Mouse (Mus musculus): ENCODE measurements around the gene Trpt1. TPM values are rescaled to one million over a fixed set of nuclear protein-coding genes. Genes with fewer than 3 reads are reported as not detected.

The Trpt1 gene
- polyA plus RNA-seq (2017; shearing (Covaris generic)), result 10 to 100 TPM in 1 of 2 experiments, 1 to 10 TPM in 1; 8.1 to 10.9 TPM

DNA sequence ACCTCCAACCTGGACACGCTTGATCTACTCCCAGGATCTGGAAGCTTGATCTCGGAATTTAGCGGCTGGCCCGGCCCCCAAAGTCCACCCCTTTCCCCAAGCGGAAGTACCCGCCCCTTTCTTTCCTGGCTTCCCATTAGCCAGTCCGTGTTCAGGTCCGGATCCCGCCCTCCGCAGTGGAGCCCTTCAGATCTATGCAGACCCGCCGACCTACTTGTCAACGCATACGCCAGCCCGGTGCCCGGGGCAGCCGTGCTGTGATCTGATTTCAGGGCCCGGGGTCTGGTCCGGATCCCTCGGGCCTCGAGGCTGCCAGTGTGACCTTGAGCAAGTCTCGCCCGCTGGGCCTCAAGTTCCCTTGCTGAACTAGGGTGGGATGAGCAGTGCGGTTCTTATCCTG, at the start of gene Trpt1, which contains the start of gene Nudt22:
Gene Trpt1, plus strand, starts transcription at position 126 of the 400 bp plus-strand sequence.
Gene Nudt22, minus strand, starts transcription at position 112 of the 400 bp plus-strand sequence.
- ATAC-seq, result peak; percentile 47

DNA sequence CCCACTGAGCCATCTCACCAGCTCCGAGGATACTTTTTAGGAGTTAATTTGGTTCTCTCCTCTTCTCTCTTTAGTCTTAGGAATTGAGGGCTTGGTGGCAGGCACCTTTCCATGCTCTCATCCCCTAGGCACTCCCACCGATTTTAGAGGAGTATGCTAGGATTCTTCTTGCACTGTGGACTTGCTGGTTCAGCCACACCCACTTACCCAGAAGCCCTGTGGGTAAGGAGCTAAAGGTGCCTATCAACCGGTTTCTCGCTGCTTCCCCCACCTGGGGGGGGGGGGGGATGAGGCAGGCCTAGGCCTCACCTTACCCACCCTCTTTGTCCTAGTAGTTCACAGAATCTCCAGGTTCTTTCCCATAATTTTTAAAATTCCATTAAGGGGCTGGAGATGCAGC, 48.2 kb upstream of the Trpt1 start:
- no peak for ATAC-seq

DNA sequence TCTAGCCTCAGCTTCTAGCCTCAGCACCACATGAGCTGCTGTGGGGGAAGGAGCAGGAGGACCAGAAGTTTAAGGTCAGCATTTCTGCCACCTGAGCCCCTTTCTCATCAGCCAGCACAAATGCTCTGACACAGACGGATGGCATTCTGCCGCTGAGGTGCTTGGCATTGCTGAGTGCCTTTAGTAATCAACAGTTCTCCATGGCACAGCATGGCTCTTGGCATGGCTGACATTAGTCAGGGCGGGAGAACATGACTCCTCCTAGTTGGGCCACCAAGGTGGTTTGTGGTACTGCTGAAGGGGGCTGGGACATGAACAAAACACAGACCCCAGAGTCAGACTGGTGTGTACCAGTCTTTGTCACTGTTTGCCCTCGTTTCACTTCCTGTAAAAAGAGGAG, 47.7 kb upstream of the Trpt1 start:
- no peak for ATAC-seq

DNA sequence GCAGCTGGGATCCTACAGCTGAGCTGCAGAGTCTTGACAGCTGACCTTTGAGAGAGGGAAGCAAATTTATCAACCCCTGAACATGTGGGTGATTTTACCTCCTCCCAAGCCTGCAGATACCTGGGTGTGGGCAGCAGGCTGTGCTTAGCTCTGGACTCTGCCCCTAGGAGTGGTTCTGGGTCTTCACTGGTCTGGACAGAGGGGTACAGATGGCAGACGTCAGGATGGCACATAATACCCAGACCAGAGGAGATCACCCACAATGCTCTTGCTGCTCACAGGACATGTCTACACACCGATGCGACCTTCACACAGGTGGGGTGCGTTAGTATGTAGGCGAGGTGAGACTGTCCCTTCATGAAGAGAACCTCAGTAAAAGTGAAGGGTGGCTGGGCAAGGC, 46.4 kb upstream of the Trpt1 start:
- ATAC-seq, result no peak

DNA sequence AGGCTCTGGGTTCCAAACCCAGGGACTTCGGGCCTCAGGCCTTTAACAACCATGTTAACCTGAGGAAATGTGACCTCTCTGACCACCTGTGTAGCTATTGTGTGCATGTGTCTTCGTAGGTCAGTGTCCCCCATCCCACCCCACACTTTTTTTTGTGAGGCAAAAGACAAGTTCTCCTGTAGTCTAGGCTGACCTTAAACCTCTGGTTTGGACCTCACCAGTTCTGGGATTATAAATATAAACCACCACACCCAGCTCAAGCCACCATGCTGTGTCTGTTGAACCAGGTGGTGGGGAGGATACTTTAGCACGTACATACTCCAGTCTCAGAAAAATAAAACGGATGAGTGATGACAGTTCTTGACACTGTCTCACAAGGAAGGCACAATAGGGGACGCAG, 46.0 kb upstream of the Trpt1 start:
- ATAC-seq, result no peak

DNA sequence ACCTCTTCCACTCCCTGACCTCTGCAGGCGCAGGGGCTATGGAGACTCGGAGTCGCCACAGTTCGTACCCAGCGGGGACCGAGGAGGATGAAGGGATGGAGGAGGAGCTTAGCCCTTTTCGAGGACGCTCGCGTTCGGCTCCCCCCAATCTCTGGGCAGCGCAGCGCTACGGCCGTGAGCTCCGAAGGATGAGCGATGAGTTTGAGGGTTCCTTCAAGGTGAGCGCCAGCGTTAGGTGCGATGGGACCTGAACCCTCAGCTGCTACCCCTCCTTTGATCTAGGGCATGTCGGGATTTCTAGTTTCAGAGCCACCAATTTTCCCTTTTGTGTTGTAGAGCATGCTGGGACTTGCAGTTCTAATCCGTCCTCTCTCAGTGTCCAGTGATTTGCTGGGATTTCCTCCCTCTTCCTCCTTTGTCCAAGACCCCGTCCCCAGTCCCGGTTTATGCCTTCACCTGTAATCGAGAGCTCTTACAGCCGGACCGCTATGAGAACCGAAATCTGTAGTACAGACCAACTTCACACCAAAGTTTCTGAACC, 45.2 kb upstream of the Trpt1 start:
- ATAC-seq, result peak; percentile 32

DNA sequence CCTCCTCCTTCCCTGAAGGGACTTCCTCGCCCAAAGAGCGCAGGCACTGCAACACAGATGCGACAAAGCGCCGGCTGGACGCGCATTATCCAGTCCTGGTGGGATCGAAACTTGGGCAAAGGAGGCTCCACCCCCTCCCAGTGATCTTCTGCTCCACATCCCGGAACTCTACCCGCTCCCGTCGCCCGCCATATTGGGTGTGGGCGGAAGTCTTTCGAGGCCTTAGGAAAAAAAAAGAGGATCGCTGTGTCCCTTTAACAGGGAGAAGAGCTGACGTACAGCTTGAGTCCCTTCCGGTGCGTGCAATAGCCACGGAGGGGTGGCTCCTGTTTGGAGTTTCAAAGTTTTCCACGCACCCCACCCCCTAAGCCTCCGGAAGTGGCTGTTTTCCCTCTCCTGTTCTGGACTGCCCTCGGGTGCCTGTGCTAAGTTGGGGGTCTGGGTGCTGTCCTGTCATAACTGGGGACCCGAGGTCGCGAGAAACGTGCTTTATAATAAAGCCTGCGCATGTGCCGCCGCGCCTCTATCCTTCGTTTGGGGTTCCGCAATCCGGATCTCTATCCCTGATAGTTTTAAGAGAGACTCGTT, 44.5 kb upstream of the Trpt1 start:
- peak; percentile 64 for ATAC-seq

DNA sequence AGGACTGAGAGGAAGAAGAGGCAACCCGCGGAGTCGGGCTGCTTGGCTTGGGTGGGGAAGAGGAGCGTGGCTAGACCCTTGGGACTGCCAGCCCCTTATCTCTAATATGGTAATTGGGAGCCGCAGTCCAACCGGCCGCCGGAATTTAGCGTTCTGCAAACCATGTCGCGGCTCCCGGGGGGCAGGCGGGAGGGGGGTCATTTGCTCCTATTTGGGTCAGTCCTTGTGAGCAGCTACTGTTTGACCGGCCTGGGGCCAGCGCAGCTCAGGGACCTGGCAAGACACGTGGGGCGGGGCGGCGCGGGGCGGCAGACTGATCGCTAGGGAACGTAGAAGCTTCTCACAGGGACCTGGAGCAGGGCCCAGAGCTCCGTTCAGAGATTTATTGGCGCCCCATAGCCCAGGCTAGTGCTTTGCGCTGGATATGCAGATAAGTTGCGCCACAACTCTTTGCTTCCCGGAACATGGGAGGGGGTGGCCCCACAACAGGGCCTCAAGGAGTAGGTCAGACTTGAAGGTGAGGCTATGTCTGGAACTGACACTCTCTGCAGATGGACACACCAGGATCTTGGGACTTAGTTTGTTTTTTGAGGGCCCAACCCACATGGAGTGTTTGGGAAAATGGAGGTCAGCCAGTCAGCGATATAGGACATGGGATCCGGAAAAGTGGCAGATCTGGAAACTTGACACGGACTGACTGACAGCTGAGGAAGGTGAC, 43.8 kb upstream of the Trpt1 start:
- ATAC-seq, result peak; percentile 29

DNA sequence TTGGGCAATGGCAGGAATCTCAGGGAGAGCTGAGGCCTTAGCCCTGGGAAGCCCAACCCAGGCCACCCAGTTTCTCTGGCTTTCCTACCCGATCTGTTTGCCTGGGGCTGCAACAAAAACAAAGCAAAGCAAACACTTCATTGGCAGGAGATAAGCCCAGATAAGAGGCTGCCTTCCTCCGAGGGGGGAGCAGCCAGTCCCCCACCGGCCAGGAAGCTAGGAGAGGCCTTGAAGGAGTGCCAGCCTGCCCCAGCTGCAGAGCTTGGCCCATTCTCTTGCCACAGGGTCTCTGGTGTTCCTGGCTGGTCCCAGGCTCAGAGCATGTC, 43.3 kb upstream of the Trpt1 start:
- no peak for ATAC-seq

DNA sequence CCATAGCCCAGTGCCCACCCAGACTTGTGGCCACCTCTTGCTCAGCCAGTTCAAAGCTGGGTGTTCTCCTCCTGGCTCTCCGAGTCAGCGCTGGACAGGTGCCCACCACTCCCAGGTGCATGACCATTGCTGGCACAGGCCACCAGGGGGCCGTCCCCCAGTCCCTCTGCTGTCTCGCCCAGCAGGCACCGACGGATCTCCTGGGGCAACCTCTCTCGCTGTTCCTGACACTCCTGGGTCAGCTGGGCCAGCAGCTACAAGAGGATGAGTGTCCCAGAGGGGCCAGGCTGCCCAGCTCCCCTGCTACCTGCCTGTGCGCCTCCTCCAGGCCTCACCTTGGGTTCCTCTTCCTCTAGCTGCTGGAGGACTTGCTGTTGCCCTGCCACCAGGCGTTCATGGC, 41.9 kb upstream of the Trpt1 start:
- ATAC-seq, result no peak

DNA sequence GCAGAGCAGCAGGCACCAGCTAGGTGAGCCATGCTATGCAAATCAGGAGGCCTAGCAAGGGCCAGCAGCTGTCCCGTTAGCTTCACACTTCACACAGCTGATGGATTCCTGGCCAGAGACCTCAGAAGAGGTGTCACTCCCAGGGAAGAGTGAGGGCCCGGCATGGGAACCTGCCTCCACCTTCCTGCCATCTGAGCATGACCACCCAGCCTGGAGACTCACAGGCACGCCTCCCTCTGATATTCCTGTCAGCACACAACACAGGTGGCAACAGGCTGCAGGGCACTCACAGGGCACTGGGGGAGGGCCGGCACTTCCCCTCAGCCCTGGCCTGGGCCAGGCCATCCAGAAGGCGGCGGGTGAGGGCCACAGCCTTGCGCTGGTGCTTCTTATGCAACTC, 40.5 kb upstream of the Trpt1 start:
- ATAC-seq, result no peak

DNA sequence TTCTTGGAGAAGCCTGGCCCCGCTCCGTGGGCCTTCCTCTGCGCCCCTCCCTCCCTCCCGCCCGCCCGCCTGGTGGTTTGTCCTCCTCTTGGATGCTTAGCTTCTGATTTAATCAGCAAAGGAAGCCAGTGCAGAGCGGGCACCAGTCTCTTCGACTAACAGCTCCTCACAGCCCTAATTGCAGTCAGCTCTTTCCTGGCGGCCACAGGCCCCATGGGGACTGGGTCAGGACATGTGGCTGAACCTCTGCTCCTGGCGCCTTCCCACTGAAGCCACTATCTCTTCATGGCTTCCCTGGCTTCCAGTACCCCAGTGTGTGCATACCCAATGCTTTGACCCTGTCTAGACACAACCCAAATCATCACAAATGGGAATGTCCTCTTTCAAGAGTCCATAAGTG, 39.5 kb upstream of the Trpt1 start:
- ATAC-seq, result no peak

DNA sequence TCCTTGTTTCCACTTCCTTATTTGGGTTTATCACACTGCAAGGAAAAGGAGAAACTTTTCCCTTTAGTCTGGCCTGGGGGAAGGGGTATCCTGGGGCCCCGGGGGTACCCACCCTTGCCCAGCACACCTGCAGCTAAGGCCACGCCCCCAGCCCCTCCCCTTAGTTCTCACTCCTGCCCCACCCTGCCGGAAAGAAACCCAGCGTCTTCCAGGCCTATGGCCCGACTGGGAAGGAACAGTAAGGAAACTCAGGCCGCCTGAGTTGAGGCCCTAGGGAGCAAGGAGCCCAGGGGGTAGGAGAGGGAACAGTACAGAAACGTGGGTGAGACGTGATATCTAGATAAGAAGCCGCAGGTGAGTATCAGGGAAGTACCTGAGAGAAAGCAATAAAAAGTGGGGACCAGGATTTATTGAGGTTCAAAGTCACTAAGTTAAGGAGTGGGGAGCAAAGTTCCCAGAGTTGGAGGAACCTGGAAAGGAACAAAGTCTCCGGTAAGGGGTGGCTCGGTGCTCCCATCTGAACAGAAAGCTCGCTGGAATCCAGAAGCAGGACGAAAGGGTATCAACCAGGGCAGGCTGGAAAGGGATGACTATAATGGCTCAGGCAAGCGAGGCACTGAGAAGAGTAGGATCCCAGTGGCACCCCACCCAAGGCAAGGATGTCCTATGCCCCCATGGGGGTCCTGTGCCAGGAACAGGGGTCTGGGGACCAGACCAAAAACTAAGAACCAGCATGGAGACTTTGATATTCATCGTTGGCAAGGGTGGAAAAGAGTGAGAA, 27.2 kb upstream of the Trpt1 start:
- ATAC-seq, result no peak

DNA sequence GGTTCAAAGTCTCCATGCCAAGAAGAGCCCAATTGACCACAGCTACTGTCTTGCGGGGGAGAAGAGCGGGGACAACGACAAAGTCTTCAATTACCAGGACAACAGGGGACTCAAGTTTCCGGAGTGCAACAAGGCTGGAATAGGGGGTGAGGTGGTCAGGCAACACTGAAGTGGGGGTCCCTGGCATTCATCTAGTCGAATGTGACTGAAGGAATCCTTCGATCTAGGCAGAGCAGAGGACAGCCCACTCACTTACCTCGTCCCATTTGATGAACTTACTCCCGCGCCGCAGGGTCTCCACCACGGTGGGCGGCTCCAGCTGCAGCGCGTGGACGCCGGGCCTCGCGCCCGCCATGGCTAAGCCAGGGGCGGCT, 26.7 kb upstream of the Trpt1 start:
- no peak for ATAC-seq

DNA sequence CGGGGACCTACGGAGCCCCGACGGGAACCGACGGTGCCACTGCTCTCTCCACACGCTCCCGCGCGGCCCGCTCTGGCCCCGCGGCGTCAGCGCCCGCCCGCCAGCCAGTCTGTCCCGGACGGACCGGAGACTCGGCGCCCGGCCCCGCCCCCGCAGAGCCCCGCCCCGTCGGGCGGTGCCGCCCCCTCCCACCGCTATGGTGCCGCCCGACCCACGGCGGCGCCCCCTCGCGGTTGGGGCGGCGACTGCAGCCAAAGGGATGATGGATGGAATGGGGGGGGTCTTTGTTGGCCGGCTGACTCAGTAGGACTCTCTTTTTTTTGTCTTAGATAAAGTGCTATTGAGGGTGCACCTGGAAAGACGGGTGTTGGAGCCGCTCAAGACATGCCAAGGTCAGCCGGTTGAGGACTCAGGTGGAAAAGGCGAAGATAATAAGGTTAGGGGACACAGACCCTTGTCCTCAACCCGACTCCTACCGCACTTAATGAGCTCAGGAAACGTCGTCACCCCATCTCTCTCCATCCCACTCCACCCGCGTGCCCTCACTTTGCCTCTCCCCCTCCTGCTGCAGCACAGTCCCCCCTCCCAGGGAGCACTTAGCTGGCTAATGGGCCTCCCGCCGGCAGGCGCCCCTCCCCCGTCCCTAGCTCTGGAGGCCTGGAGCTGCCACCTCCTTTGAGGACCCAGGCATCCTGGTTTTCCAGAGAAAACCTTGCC, 26.1 kb upstream of the Trpt1 start:
- ATAC-seq, result peak; percentile 61

DNA sequence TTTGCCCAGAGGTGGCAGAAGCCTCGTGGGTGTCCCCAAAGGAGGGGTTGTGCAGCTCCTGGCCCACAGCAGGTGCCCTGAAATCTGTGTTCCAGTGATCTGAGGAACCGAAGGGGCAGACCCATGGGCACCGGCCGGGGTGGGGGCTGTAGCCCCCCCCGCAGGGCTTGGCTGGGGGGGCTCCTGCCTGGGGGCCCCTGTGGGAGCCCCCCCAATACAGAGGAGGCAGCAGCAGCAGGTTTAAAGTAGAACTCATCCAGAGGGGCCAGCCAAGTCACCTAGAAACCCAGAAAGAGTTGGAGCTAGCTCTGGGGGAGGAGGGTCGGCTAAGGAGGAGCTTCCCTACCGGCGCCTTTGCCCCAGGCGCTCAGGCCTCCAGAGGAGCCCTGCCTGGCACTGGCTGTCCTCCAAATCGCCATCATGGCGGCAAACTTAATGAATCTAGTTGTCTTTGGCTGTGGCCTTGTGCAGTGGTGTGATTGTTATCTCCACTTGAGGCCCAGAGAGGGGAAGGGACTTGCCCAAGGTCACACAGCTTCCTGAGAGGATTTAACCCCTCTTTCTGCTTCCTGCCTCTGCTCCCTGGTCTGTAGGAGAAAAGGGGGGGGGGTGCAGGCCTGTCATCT, 25.4 kb upstream of the Trpt1 start:
- ATAC-seq, result no peak

DNA sequence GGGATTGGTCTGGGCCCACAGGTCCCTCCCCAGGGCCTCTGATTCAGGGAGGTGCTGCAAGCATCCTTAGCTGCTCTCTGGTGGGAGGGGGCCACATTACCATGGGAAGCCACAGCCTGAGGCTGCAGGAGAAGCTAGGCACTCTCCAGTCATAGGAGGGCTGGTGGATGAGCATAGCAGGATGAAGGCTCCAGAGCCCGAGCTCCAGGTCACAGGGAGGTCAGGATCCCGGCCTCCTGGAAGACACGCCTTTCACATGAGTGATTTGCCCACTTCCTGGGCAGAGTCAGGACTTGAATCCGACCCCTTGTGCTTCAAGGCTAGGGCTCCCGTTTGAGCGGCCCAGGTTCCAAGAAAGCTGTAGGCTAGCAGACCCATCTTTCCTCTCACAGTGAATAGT, 24.3 kb upstream of the Trpt1 start:
- no peak for ATAC-seq

DNA sequence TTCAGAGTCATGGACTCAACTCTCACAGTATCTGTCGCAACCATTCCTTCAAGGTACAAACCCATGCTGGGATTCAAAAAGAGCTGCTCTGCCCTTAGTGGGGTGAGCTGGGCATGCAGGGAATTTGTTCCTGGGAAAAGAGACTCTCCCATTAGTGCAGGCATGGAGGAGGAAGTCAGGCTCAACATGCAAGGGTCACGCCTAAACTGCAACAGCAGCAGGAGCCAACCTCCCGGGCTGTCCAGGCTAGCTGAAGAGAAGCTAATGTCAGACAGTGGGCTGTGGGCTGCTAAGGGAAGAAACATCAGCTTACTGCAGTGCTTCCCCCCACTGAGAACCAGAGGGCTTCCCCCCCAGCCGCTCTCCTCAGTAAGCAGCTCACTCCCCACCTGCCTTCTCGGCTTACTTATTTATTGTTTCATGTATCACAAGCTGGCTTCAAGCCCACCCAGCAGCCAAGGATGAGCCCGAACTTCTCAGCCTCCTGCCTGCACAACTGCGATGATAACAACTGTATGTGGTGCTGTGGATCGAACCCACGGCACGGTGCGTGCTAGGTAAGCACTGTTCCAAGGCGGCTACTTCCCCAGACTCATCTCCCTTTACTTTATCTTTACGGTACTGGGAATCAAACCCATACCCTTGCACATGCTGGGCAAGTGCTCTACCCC, 23.5 kb upstream of the Trpt1 start:
- ATAC-seq, result no peak

DNA sequence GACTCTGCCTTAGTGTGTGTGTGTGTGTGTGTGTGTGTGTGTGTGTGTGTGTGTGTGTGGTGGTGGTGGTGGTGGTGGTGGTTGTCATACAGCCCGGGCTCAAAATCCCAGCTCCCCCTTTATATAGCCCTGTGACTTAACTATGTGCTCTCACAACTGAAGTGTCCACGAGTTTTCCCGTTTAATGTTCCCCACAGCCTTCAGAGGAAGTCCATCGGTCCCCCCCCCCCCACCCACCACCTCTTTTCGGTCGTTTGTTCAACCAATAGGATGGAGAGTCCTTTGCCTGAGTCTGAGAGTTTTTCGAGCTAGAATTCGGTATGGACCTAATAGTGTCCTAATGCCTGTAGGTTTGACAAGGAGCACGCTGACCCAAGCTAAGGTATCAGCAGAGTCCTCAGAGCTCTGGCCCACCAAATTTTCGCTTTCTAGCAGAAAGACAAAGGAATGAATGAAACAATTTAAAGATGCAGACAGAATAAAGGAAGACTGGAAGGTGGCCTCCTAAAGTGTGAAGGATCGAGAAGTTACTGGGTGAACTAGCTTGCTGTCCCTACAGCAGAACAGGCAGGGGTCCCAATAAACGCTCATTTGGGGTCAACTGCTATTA, 22.2 kb upstream of the Trpt1 start:
- ATAC-seq, result no peak

DNA sequence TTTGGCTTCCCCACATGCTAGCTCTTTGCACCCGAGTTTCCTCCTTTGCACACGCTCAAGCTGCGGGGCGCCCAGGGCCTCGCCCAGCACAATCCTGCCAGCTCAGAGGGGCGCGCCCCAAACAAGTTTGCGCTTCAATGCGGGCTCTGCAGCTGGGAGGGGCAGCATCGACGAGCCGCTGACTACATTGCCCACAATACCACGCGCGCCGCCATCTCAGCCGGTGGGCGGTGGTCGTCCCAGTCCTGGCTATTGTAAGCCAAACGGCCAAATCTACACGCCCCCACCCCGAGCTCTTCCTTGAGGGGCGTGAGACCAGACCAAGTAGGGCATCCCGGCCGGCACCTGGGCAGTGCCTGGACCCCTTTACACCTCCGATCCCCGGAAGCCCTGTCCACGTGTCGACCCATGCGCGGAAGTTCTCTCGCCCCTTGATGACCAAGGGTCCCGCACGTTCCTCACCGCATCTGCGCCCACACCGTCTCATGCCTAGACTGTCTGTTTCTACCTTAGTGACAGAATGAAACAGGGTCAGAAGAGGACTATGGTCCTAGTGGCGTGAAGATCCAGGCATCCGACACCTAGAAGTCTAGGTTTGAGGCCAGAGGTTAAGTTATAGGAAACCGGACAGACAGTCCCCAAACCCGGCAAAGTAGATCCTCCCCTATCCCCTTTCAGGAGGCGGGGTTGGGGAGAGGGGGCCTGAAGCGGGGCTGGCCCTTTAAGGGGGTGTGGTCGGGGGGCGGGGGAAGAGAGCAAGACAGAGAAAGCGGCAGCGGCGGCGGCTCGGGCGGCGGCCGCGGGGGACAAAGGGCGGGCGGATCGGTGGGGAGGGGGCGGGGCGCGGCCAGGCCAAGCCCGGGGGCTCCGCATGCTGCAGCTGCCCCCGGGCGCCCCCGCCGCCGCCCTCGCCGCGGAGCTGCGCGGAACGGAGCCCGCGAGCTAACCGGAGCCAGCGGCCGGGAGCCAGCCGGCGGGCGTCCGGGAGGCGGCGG, 21.4 kb upstream of the Trpt1 start, which contains the start of gene Ppp1r14b:
Gene Ppp1r14b, plus strand, starts transcription at position 758 of the 995 bp plus-strand sequence.
- peak; percentile 56 for ATAC-seq
